Mouse (Mus musculus) kidney, embryonic 15.5 days (tissue): ENCODE results near the gene Zkscan3. TPM values are rescaled to one million over a fixed set of nuclear protein-coding genes. Genes with fewer than 3 reads are reported as not detected.

Experiments used
- ATAC-seq: fragments of 200-750 bp; cut with Nextera tagmentation; replicated peaks from 2 replicates; pipeline ENCODE4 v1.8.0; 2017; ENCODE audit warnings: moderate TSS enrichment; ENCODE audit not compliant: low FRiP score
- H3K27ac ChIP-seq: fragments of 300-500 bp; sonication (generic); 2 replicates; pipeline ENCODE4 v1.5.1; 2015; ENCODE audit warnings: mild to moderate bottlenecking, inconsistent platforms
- H3K27me3 ChIP-seq: fragments of 300-500 bp; sonication (generic); 2 replicates; pipeline ENCODE4 v1.6.1; 2015; ENCODE audit warnings: inconsistent platforms
- H3K36me3 ChIP-seq: fragments of 300-500 bp; sonication (generic); 2 replicates; pipeline ENCODE4 v1.6.1; 2015; ENCODE audit warnings: inconsistent platforms
- H3K4me1 ChIP-seq: fragments of 300-500 bp; sonication (generic); 2 replicates; pipeline ENCODE4 v1.6.1; 2015; ENCODE audit warnings: inconsistent platforms
- H3K4me2 ChIP-seq: fragments of 300-500 bp; sonication (generic); 2 replicates; pipeline ENCODE4 v1.6.1; 2015; ENCODE audit warnings: moderate library complexity, mild to moderate bottlenecking, inconsistent platforms
- H3K4me3 ChIP-seq: fragments of 300-500 bp; sonication (generic); replicated peaks from 2 replicates; pipeline ENCODE4 v1.5.1; 2015; ENCODE audit warnings: mild to moderate bottlenecking, inconsistent platforms
- H3K9ac ChIP-seq: fragments of 300-500 bp; sonication (generic); 2 replicates; pipeline ENCODE4 v1.6.1; 2015; ENCODE audit warnings: mild to moderate bottlenecking, inconsistent platforms
- H3K9me3 ChIP-seq: fragments of 300-500 bp; sonication (generic); replicated peaks from 2 replicates; pipeline ENCODE4 v1.6.1; 2016; ENCODE audit warnings: inconsistent platforms
- WGBS: fragments of 180-500 bp; shearing (Covaris S2); methylation state at CpG from one replicate; pipeline ENCODE4 v1.1.7; 2015; ENCODE audit warnings: mixed read lengths; 5-methylcytosine and 5-hydroxymethylcytosine counted together
- microRNA counts: library from miRNA; unstranded; fragments of <30 nt; microRNA quantifications from one replicate; lab custom pipeline; 2016
- microRNA-seq: library from miRNA; unstranded; fragments of <30 nt; microRNA quantifications from one replicate; pipeline ENCODE4, GENCODE M21; 2016
- polyA plus RNA-seq: library from polyadenylated mRNA; unstranded; fragments of >200 nt; fragmentation: Nextera tagmentation; extraction: Ambion mirVana; gene quantifications from 2 replicates; pipeline ENCODE4 v1.2.1, GENCODE M21; 2015

Gene Zkscan3
- polyA plus RNA-seq, 1 experiment from 2014 or later, result 82.5 TPM

DNA sequence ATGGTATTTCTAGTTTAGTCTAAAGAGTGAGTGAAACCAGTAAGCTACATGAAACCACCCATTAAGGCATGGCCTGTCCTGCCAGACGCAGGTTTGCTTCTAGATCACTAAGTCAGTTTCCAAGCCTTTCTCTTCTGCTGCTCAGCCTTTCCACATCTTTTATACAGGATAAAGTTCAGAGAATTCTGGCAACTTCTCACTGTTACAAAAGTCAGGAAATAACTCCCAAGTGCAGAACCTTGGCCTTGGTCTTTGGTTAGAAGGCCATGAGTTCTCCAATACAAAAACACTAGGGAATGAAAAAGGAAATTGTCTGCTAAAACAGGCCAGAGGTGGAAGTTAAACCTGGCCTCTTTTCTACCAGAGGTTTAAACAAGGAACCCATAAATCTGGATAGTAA lies 7.3 kb downstream of the Zkscan3 start:
- Histone ChIP-seq H3K27me3 (no peaks in the 10 kb centered on the region), H3K4me2 (no peak overlapping the region), H3K9ac (no peak overlapping the region), H3K27ac (no peak overlapping the region), H3K9me3 (no peaks in the 10 kb centered on the region), H3K4me1 (no peaks in the 10 kb centered on the region), H3K4me3 (no peak overlapping the region), H3K36me3 (peaks cover 87% of the 10 kb centered on the region)
- no peak for ATAC-seq
- WGBS, result 79% methylated on average over 1 of the region's 1 CpGs

DNA sequence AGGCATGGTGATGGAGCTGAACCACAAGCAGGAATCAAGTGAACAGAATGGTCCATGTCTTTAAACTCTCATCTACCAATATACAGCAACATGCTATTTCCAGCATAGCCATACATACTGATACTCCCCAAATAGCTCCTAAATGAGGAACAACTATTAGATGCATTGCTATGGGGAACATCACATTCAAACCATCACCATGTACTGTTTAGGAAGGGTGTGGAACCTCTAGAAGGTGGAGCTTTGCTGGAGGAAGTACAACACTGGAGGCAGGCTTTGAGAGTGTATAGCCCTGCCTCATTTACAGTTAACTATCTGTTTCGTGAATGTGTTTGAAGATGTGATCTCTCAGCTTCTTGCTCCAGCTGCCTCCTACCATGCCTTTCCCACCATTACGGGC lies 24.8 kb downstream of the Zkscan3 start:
- WGBS, result 92% methylated on average over 2 of the region's 2 CpGs
- no peak overlapping the region for H3K27ac ChIP-seq
- ATAC-seq, result no peak
- 0 out of 2 replicates have a peak, but pooled peaks cover 3% of the 10 kb centered on the region for H3K36me3 ChIP-seq
- H3K4me1 ChIP-seq, result no peaks in the 10 kb centered on the region
- no peaks in the 10 kb centered on the region for H3K27me3 ChIP-seq
- no peak overlapping the region for H3K4me2 ChIP-seq
- no peak overlapping the region for H3K4me3 ChIP-seq
- H3K9ac ChIP-seq, result no peak overlapping the region
- H3K9me3 ChIP-seq, result no peaks in the 10 kb centered on the region

DNA sequence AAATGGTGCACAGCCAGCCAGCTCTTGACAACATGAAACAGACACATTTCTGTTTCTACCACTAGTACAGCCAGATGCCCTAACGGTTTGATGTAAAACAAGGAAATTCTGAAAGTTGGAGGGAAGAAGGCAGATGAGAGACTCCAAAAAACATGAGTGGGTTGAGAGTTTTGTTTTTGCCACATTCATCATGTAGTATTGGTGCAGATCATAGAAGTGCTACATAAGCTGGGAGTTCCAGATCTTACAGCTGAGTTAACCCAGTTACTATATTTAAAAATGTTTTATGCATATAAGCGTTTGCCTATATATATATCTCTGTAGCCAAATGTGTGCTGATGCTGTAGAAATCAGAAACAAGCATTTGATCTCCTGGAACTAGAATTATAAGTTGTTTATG lies 29.9 kb downstream of the Zkscan3 start:
- ATAC-seq, result no peak
- Histone ChIP-seq H3K9me3 (no peaks in the 10 kb centered on the region), H3K36me3 (peaks cover 45% of the 10 kb centered on the region), H3K27ac (no peak overlapping the region), H3K4me3 (no peak overlapping the region), H3K4me1 (no peaks in the 10 kb centered on the region), H3K9ac (no peak overlapping the region), H3K27me3 (no peaks in the 10 kb centered on the region), H3K4me2 (no peak overlapping the region)
- 82% methylated on average over 2 of the region's 2 CpGs for WGBS

DNA sequence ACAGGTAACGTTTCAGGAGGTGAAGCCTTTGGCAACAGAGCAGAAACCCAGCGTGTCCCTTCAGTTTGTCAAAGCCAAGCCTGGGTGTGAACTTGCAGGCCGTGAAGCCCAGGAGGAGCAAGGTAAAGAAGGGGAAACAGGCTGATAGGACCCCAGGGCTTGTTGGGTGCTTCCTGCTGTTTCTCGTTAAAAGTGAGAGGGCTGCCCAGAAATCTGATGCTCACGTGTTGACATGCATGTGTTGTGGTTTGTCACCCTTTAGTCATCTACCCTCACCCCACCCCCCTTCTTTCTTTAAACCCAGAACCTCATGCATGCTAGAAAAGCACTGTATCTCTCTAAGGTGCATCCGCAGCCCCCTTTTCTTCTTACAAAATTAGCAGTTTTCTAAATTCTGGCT lies 35.9 kb downstream of the Zkscan3 start:
- WGBS, result 79% methylated on average over 6 of the region's 6 CpGs
- Histone ChIP-seq H3K9me3 (no peaks in the 10 kb centered on the region), H3K27me3 (no peaks in the 10 kb centered on the region), H3K9ac (no peak overlapping the region), H3K27ac (no peak overlapping the region), H3K36me3 (peaks cover 57% of the 10 kb centered on the region), H3K4me2 (no peak overlapping the region), H3K4me1 (peaks cover 21% of the 10 kb centered on the region), H3K4me3 (no peak overlapping the region)
- ATAC-seq, result no peak

DNA sequence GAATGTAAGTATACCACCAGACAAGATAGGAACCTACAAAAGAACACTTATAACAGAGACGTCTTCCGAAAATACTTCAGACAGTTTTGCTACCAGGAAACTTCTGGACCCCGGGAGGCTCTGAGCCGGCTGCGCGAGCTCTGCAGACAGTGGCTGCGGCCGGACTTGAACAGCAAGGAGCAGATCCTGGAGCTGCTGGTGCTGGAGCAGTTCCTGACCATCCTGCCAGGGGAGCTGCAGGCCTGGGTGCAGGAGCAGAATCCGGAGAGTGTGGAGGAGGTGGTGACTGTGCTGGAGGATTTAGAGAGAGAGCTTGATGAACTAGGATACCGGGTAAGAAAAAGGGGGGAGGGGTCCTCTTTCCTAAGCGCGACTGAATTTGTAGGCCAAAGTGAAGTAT lies 38.8 kb downstream of the Zkscan3 start:
- H3K27me3 ChIP-seq, result no peaks in the 10 kb centered on the region
- ATAC-seq, result no peak
- peak overlapping the region; percentile 91 for H3K4me3 ChIP-seq
- peaks cover 28% of the 10 kb centered on the region for H3K36me3 ChIP-seq
- 69% methylated on average over 12 of the region's 12 CpGs for WGBS
- peaks cover 21% of the 10 kb centered on the region for H3K4me1 ChIP-seq
- H3K9me3 ChIP-seq, result no peaks in the 10 kb centered on the region
- H3K9ac ChIP-seq, result peak overlapping the region; percentile 91; the same call in 1 of the 2 replicates
- no peak overlapping the region for H3K27ac ChIP-seq
- peak overlapping the region; percentile 67 for H3K4me2 ChIP-seq

DNA sequence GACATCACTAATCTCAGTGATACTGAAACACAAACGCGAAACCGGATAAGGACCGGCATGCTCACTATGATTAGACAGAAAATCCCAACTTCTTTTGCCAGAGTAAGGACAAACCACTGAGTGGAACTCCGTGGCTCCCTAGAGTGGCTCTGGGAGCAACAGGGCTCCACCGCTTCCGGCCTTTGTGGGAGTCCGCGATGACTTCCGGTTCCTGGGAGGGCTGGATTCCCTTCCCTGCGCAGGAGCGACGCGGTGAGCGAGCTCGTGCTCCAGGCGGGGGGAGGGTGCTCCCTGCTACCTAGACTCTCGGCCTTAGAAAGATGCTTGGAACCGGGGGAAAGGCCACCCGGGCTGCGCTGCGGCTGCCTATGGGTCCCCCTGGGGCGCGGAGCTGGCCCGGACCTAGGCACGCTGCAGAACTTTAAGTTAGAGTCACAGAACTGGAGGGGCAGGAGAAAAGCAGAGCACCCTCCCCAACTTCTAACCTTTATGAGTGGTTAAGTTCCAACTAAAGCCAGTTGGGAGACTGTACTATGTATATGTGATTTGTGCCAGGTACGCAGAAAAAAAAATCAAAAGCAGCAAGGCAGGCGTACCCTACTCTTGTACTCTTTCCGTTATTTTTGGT lies 39.8 kb downstream of the Zkscan3 start, which contains the start of gene Zscan12:
Gene Zscan12, plus strand, starts transcription at position 200 of the 628 bp plus-strand sequence.
- Histone ChIP-seq H3K4me1 (peaks cover 21% of the 10 kb centered on the region), H3K9ac (peak within 1 kb of the TSS; percentile 91), H3K27me3 (no peaks in the 10 kb centered on the region), H3K4me2 (peak within 1 kb of the TSS; percentile 67), H3K9me3 (no peaks in the 10 kb centered on the region), H3K36me3 (peaks cover 18% of the 10 kb centered on the region), H3K4me3 (peak within 1 kb of the TSS; percentile 91), H3K27ac (peak within 1 kb of the TSS; percentile 83)
- ATAC-seq, result peak; percentile 99
- 1% methylated on average over 29 of the region's 29 CpGs for WGBS

DNA sequence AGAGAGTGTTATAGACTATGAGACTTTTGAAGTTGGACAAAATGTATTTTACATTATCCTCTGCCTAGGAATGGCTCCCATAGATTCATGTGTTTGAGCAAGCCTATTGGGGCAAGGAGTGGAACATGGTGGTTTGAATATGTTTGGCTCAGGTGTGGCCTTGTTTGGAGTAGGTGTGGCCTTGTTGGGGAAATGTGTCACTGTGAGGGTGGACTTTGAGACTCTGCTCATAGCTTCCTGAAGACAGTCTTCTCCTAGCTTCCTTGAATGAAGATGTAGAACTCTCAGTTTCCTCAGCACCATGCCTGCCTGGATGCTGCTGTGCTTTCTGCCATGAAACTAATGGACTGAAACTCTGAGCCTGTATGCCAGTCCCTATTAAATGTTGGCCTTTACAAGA lies 52.0 kb downstream of the Zkscan3 start:
- Histone ChIP-seq H3K27ac (no peak overlapping the region), H3K9me3 (no peaks in the 10 kb centered on the region), H3K4me1 (no peaks in the 10 kb centered on the region), H3K9ac (no peak overlapping the region), H3K27me3 (no peaks in the 10 kb centered on the region), H3K4me2 (no peak overlapping the region), H3K36me3 (no peaks in the 10 kb centered on the region), H3K4me3 (no peak overlapping the region)
- no peak for ATAC-seq

DNA sequence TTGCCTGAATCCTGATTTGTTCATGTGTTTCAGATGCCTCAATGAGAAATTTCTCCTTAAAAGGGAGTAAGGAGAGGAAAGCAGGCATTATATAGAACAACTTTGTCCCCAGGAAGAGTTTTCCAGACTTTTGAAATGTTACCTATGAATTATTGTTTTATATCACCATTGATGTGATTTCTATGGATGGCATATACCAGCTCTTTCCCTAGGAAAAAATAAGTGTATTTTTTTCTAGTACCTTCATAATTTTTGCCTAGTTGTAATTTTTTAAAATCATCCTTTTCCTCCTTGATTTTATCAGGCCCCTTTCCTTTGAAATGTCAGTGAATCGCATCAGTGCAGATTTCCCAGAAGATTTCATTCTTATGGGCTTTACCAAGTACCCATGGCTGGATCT lies 55.9 kb downstream of the Zkscan3 start, which contains the start of gene Olfr1367:
Gene Olfr1367, plus strand, starts transcription at position 301 of the 400 bp plus-strand sequence.
- Histone ChIP-seq H3K27ac (no peak within 1 kb of the TSS), H3K4me3 (no peak within 1 kb of the TSS), H3K9ac (no peak within 1 kb of the TSS), H3K4me2 (no peak within 1 kb of the TSS), H3K9me3 (no peaks in the 10 kb centered on the region), H3K27me3 (no peaks in the 10 kb centered on the region), H3K36me3 (no peaks in the 10 kb centered on the region), H3K4me1 (no peaks in the 10 kb centered on the region)
- ATAC-seq, result no peak
- 83% methylated on average over 1 of the region's 1 CpGs for WGBS

MicroRNAs within 50 kb of the gene (microRNA counts, 519-probe panel; counts per million panel counts)
- 2,600 counts per million, percentile 55 among the panel's probes with 10 or more counts for microRNA mmu-miR-1896 (lab: Ali Mortazavi, UCI)

Small RNA genes lying within 50 kb of the gene (microRNA-seq; reads per million reads assigned to microRNA genes)
- gene Mir1896 (not detected), gene Mir6942 (not detected)

Other genes starting within 250 kb of the Zkscan3 start
- 136 and 139 TPM in 2 replicates for gene Trim27, start 223.3 kb downstream of the Zkscan3 start, polyA plus RNA-seq
- gene Gpx5, start 110.0 kb downstream of the Zkscan3 start, polyA plus RNA-seq, result not detected in 2 replicates
- gene Gpx6, start 90.6 kb downstream of the Zkscan3 start, polyA plus RNA-seq, result 5.2 and 6.1 TPM in 2 replicates
- gene Olfr1367, start 55.8 kb downstream of the Zkscan3 start, polyA plus RNA-seq, result not detected in 2 replicates
- 12.4 and 12.7 TPM in 2 replicates for gene Zscan12, start 39.9 kb downstream of the Zkscan3 start, polyA plus RNA-seq
- 3.6 and 3.9 TPM in 2 replicates for gene Pgbd1, start 38.3 kb upstream of the Zkscan3 start, polyA plus RNA-seq
- 32.6 and 37.0 TPM in 2 replicates for gene Zscan26, start 51.0 kb upstream of the Zkscan3 start, polyA plus RNA-seq
- 2.0 and 2.9 TPM in 2 replicates for gene Nkapl, start 65.8 kb upstream of the Zkscan3 start, polyA plus RNA-seq
- 3.5 and 4.0 TPM in 2 replicates for gene Zkscan4, start 76.2 kb upstream of the Zkscan3 start, polyA plus RNA-seq
- not detected in 2 replicates for gene Gm10065, start 76.7 kb upstream of the Zkscan3 start, polyA plus RNA-seq
- 0.10 and 0.42 TPM in 2 replicates for gene AK157302, start 92.5 kb upstream of the Zkscan3 start, polyA plus RNA-seq
- gene Gm11273, start 98.7 kb upstream of the Zkscan3 start, polyA plus RNA-seq, result 5.1 and 9.2 TPM in 2 replicates
- 6.4 and 6.7 TPM in 2 replicates for gene Zkscan8, start 128.4 kb upstream of the Zkscan3 start, polyA plus RNA-seq
- gene Olfr1366, start 140.1 kb upstream of the Zkscan3 start, polyA plus RNA-seq, result 0.13 and 0.21 TPM in 2 replicates
- not detected in 2 replicates for gene Olfr1535, start 157.1 kb upstream of the Zkscan3 start, polyA plus RNA-seq
- not detected in 2 replicates for gene Olfr1364, start 179.0 kb upstream of the Zkscan3 start, polyA plus RNA-seq
- not detected in 2 replicates for gene Olfr1362, start 211.3 kb upstream of the Zkscan3 start, polyA plus RNA-seq
- not detected in 2 replicates for gene Olfr11, start 239.8 kb upstream of the Zkscan3 start, polyA plus RNA-seq